Mouse (Mus musculus): ENCODE data around the gene Herpud1. TPM values are rescaled to one million over a fixed set of nuclear protein-coding genes. Genes with fewer than 3 reads are reported as not detected.

The Herpud1 gene
- total and polyA plus RNA-seq, 3 experiments: 124 to 257 (median 206) TPM

DNA sequence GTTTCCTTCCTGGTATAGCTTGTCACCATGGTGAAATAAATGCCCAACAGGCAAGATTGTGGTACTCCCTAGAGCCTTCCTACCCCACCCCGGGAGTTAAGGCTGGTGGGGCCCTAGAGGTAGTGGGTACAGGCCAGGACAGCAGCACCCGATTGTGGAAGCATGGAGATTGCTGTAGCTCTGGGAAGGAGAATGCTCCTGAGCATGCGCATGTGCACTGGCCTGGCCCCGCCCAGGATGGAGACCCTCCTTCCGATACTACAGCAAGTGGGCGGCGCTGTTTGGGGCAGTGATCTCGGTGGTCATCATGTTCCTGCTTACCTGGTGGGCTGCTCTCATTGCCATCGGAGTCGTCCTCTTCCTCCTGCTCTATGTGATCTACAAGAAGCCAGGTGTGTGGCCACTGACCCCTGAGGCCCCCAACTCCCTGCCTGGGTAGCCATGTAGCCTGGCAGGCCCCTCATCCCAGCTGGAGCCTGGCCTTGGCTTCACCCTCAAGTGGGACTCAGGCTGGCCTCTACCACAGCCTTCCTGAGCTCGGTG is 42.4 kb upstream of the Herpud1 start:
- H3K9me3 ChIP-seq (replicated peaks; ENCODE audit: low read length): no peaks in the 10 kb centered on the region
- H3K9ac ChIP-seq (ENCODE audit: insufficient read depth, low read depth): no peak overlapping the region
- H3K4me1 ChIP-seq (ENCODE audit: control insufficient read depth in 1 of 2, insufficient read depth in 2 of 2): peaks cover 11 to 47% of the 10 kb centered on the region in 2 experiments
- no peak for TF ChIP-seq POLR2AphosphoS2 (IDR thresholded peaks at IDR 0.05; ENCODE audit: low read depth, low read length)
- TF ChIP-seq KAT2A (IDR thresholded peaks at IDR 0.05; ENCODE audit: insufficient replicate concordance, low read length): no peak
- no peak for TF ChIP-seq CHD1 (IDR thresholded peaks at IDR 0.05; ENCODE audit: low read depth, low read length)
- TF ChIP-seq POLR2A (IDR thresholded peaks at IDR 0.05; ENCODE audit: low read depth, low read length): no peak
- TF ChIP-seq JUN (IDR thresholded peaks at IDR 0.05; ENCODE audit: insufficient read depth, low read depth, low read length): no peak
- DNase-seq (ENCODE audit: extremely low read depth): no peak
- in situ Hi-C loops (cut with MboI; ENCODE audit: low pct_ligation_motif_present, low pct_unique_long_range_greater_than_20kb, low sequenced_read_pairs) (no loop called here), dilution Hi-C loops (cut with MboI; ENCODE audit: extremely low pct_ligation_motif_present, extremely low pct_unique_long_range_greater_than_20kb, low sequenced_read_pairs) (no loop called here)
- H3K36me3 ChIP-seq (replicated peaks in 1 of 2; ENCODE audit: control insufficient read depth in 1 of 2, insufficient read depth in 1 of 2, low read length in 1 of 2): no peaks in the 10 kb centered on the region
- H3K4me2 ChIP-seq (ENCODE audit: insufficient read depth, low read depth, poor library complexity, severe bottlenecking): no peak overlapping the region
- no peaks in the 10 kb centered on the region for H3K79me2 ChIP-seq (replicated peaks; ENCODE audit: control insufficient read depth, extremely low read depth, insufficient read depth, poor library complexity, severe bottlenecking)
- H3K27me3 ChIP-seq (replicated peaks): no peaks in the 10 kb centered on the region
- no peak overlapping the region for H3K27ac ChIP-seq (ENCODE audit: insufficient read depth, low read depth)
- H3K4me3 ChIP-seq (replicated peaks in 1 of 3; ENCODE audit: low read depth in 2 of 3, low read length in 2 of 3, poor library complexity in 1 of 3): no peak overlapping the region

GRCm38 (mm10) chr8:94345657-94346056 is 40.6 kb upstream of the Herpud1 start:
- Histone ChIP-seq H3K9ac (ENCODE audit: insufficient read depth, low read depth) (peak overlapping the region; percentile 79), H3K36me3 (replicated peaks in 1 of 2; ENCODE audit: control insufficient read depth in 1 of 2, insufficient read depth in 1 of 2, low read length in 1 of 2) (no peaks in the 10 kb centered on the region), H3K27ac (ENCODE audit: insufficient read depth, low read depth) (peak overlapping the region; percentile 87; the same call in 1 of the 2 replicates), H3K79me2 (replicated peaks; ENCODE audit: control insufficient read depth, extremely low read depth, insufficient read depth, poor library complexity, severe bottlenecking) (no peaks in the 10 kb centered on the region), H3K9me3 (replicated peaks; ENCODE audit: low read length) (no peaks in the 10 kb centered on the region), H3K4me2 (ENCODE audit: insufficient read depth, low read depth, poor library complexity, severe bottlenecking) (peak overlapping the region; percentile 90), H3K4me1 (ENCODE audit: control insufficient read depth in 1 of 2, insufficient read depth in 2 of 2) (peaks cover 11 to 44% of the 10 kb centered on the region in 2 experiments), H3K4me3 (replicated peaks in 1 of 3; ENCODE audit: low read depth in 2 of 3, low read length in 2 of 3, poor library complexity in 1 of 3) (peak overlapping the region in 2 of 3 experiments; percentile 15 to 73), H3K27me3 (replicated peaks) (no peaks in the 10 kb centered on the region)
- no peak for DNase-seq (ENCODE audit: extremely low read depth)
- dilution Hi-C loops (cut with MboI; ENCODE audit: extremely low pct_ligation_motif_present, extremely low pct_unique_long_range_greater_than_20kb, low sequenced_read_pairs) (no loop called here), in situ Hi-C loops (cut with MboI; ENCODE audit: low pct_ligation_motif_present, low pct_unique_long_range_greater_than_20kb, low sequenced_read_pairs) (no loop called here)
- TF ChIP-seq ZMIZ1 (IDR thresholded peaks at IDR 0.05; ENCODE audit: low read depth, low read length) (0 out of 2 replicates have a peak, but pooled peaks have one; percentile 4), ZC3H11A (IDR thresholded peaks at IDR 0.05; ENCODE audit: low read depth, low read length) (no peak), USF1 (IDR thresholded peaks at IDR 0.05; ENCODE audit: low read depth, low read length) (no peak), POLR2AphosphoS2 (IDR thresholded peaks at IDR 0.05; ENCODE audit: low read depth, low read length) (no peak)

- H3K4me3 ChIP-seq (replicated peaks in 1 of 3; ENCODE audit: low read depth in 2 of 3, low read length in 2 of 3, poor library complexity in 1 of 3): peak overlapping the region; percentile 15 to 73 (median 42)
- H3K4me1 ChIP-seq (ENCODE audit: control insufficient read depth in 1 of 2, insufficient read depth in 2 of 2): peaks cover 11 to 38% of the 10 kb centered on the region in 2 experiments
- H3K9me3 ChIP-seq (replicated peaks; ENCODE audit: low read length): no peaks in the 10 kb centered on the region
- H3K79me2 ChIP-seq (replicated peaks; ENCODE audit: control insufficient read depth, extremely low read depth, insufficient read depth, poor library complexity, severe bottlenecking): no peaks in the 10 kb centered on the region
- peak; percentile 61 for DNase-seq (ENCODE audit: extremely low read depth)
- H3K4me2 ChIP-seq (ENCODE audit: insufficient read depth, low read depth, poor library complexity, severe bottlenecking): peak overlapping the region; percentile 90
- H3K9ac ChIP-seq (ENCODE audit: insufficient read depth, low read depth): peak overlapping the region; percentile 79
- no peaks in the 10 kb centered on the region for H3K27me3 ChIP-seq (replicated peaks)
- no peaks in the 10 kb centered on the region for H3K36me3 ChIP-seq (replicated peaks in 1 of 2; ENCODE audit: control insufficient read depth in 1 of 2, insufficient read depth in 1 of 2, low read length in 1 of 2)
- dilution Hi-C loops (cut with MboI; ENCODE audit: extremely low pct_ligation_motif_present, extremely low pct_unique_long_range_greater_than_20kb, low sequenced_read_pairs): no loop called here
- in situ Hi-C loops (cut with MboI; ENCODE audit: low pct_ligation_motif_present, low pct_unique_long_range_greater_than_20kb, low sequenced_read_pairs): no loop called here
- peak overlapping the region; percentile 87 for H3K27ac ChIP-seq (ENCODE audit: insufficient read depth, low read depth)
- TF ChIP-seq MAFK (IDR thresholded peaks at IDR 0.05; ENCODE audit: insufficient replicate concordance, low read length) (0 out of 2 replicates have a peak, but pooled peaks have one; percentile 11), TBP (conservative IDR thresholded peaks at IDR 0.05; ENCODE audit: low read depth, low read length) (peak; percentile 78), MYC (IDR thresholded peaks at IDR 0.05; ENCODE audit: low read depth, low read length) (peak; percentile 85), JUND (conservative IDR thresholded peaks at IDR 0.05; ENCODE audit: low read depth, low read length) (peak; percentile 72), E2F4 (IDR thresholded peaks at IDR 0.05; ENCODE audit: insufficient replicate concordance, low read depth, low read length) (no peak), TCF12 (IDR thresholded peaks at IDR 0.05; ENCODE audit: low read depth, low read length) (peak; percentile 80), JUN (IDR thresholded peaks at IDR 0.05; ENCODE audit: insufficient read depth, low read depth, low read length) (peak; percentile 37), HCFC1 (IDR thresholded peaks at IDR 0.05; ENCODE audit: low read depth, low read length) (no peak), GABPA (IDR thresholded peaks at IDR 0.05; ENCODE audit: insufficient replicate concordance, low read depth, low read length) (no peak), POLR2A (IDR thresholded peaks at IDR 0.05; ENCODE audit: low read depth, low read length) (peak; percentile 70), IRF4 (IDR thresholded peaks at IDR 0.05; ENCODE audit: low read depth, low read length) (0 out of 2 replicates have a peak, but pooled peaks have one; percentile 46), ELF1 (IDR thresholded peaks at IDR 0.05; ENCODE audit: low read depth, low read length) (peak; percentile 36; the same call in 1 of the 2 replicates), SMC3 (IDR thresholded peaks at IDR 0.05; ENCODE audit: low read depth, low read length) (no peak), CHD2 (IDR thresholded peaks at IDR 0.05; ENCODE audit: low read length) (no peak; the same call in 1 of the 2 replicates), NELFE (IDR thresholded peaks at IDR 0.05; ENCODE audit: low read depth, low read length) (0 out of 2 replicates have a peak, but pooled peaks have one; percentile 32), SIN3A (IDR thresholded peaks at IDR 0.05; ENCODE audit: low read length) (no peak), NRF1 (IDR thresholded peaks at IDR 0.05; ENCODE audit: low read depth, low read length) (peak; percentile 87), ZMIZ1 (IDR thresholded peaks at IDR 0.05; ENCODE audit: low read depth, low read length) (0 out of 2 replicates have a peak, but pooled peaks have one; percentile 26), RCOR1 (conservative IDR thresholded peaks at IDR 0.05; ENCODE audit: low read depth, low read length) (no peak)
Observed at GRCm38 (mm10) chr8:94346264-94346663, 40.0 kb upstream of the Herpud1 start.
